Mouse (Mus musculus) bone marrow, adult 2 months (tissue): ENCODE results near the gene Rpl38.

ENCODE experiments used
- CTCF ChIP-seq: fragments of 200-500 bp; IDR thresholded peaks from 2 replicates; pipeline ENCODE4 v1.5.1; 2011; ENCODE audit warnings: low read length, control low read depth; ENCODE audit not compliant: control insufficient read depth, insufficient read depth
- POLR2A ChIP-seq: fragments of 200-500 bp; IDR thresholded peaks from 2 replicates; pipeline ENCODE4 v1.6.1; 2011; ENCODE audit warnings: low read depth, mild to moderate bottlenecking, control low read depth, low read length, borderline replicate concordance; ENCODE audit not compliant: control insufficient read depth

- TF ChIP-seq CTCF (no peak), POLR2A (no peak)
These were observed 24.3 kb downstream of the Rpl38 start for GRCm38 (mm10) chr11:114692601-114693000.
